Mouse (Mus musculus) heart, adult 2 months (tissue): Measurements from ENCODE around the gene Trappc10. TPM values are rescaled to one million over a fixed set of nuclear protein-coding genes. Genes with fewer than 3 reads are reported as not detected.
A peak's percentile ranks its signal among the peaks of the same experiment; 100 is the strongest.

ENCODE experiments used
- DNase-seq, 2 experiments: peaks; one replicate each; pipeline ENCODE4 v3.0.0; 2021
- H3K27ac ChIP-seq: fragments of 200-600 bp; 2 replicates; pipeline ENCODE4 v1.8.1; 2022
- H3K27me3 ChIP-seq: fragments of 200-500 bp; 2 replicates; pipeline ENCODE4 v1.6.1; 2012; ENCODE audit warnings: mild to moderate bottlenecking, low read length, inconsistent platforms, mixed read lengths; ENCODE audit not compliant: control insufficient read depth, insufficient read depth
- H3K36me3 ChIP-seq: fragments of 200-500 bp; 2 replicates; pipeline ENCODE4 v1.6.1; 2012; ENCODE audit warnings: low read length, inconsistent platforms; ENCODE audit not compliant: control insufficient read depth, insufficient read depth
- H3K4me1 ChIP-seq: fragments of 200-500 bp; 2 replicates; pipeline ENCODE4 v1.6.1; 2011; ENCODE audit warnings: low read length; ENCODE audit not compliant: control insufficient read depth, insufficient read depth
- H3K4me3 ChIP-seq: fragments of 200-600 bp; 2 replicates; pipeline ENCODE4 v1.8.1; 2022
- H3K79me2 ChIP-seq: fragments of 200-500 bp; replicated peaks from 2 replicates; pipeline ENCODE4 v1.6.1; 2012; ENCODE audit warnings: mild to moderate bottlenecking, inconsistent platforms, low read length, moderate library complexity, mixed read lengths; ENCODE audit not compliant: control insufficient read depth, insufficient read depth
- H3K9ac ChIP-seq: fragments of 200-500 bp; 2 replicates; pipeline ENCODE4 v1.6.1; 2012; ENCODE audit warnings: low read depth, mild to moderate bottlenecking, control low read depth, inconsistent platforms, low read length, mixed read lengths
- CTCF ChIP-seq: fragments of 200-600 bp; IDR thresholded peaks from 2 replicates; pipeline ENCODE4 v1.8.1; 2022; ENCODE audit warnings: antibody characterized with exemption, mild to moderate bottlenecking, moderate library complexity
- EP300 ChIP-seq: fragments of 200-500 bp; IDR thresholded peaks from 2 replicates; pipeline ENCODE4 v1.6.1; 2011; ENCODE audit warnings: low read depth, low read length, control low read depth; ENCODE audit not compliant: insufficient read depth
- POLR2A ChIP-seq: fragments of 200-500 bp; IDR thresholded peaks from 2 replicates; pipeline ENCODE4 v1.6.1; 2011; ENCODE audit warnings: mild to moderate bottlenecking, low read depth, low read length, control low read depth; ENCODE audit not compliant: insufficient read depth
- WGBS: fragments of 180-500 bp; shearing (Covaris S2); methylation state at CpG from one replicate; pipeline ENCODE4 v1.1.7; 2018; 5-methylcytosine and 5-hydroxymethylcytosine counted together
- intact Hi-C: fragments of 180-260 bp; cut with DNase I; formaldehyde crosslinking; loops from one replicate; pipeline ENCODE4 v1.15.1; 2025
- polyA plus RNA-seq: library from polyadenylated mRNA; depleted of rRNA; stranded (reverse); fragments of >200 nt; gene quantifications from 2 replicates; pipeline ENCODE4 v1.2.3, GENCODE M21; 2012
- total RNA-seq, 2 experiments: library from RNA; stranded (reverse); gene quantifications; 2 replicates each; pipeline ENCODE4 v1.2.3; 2021

The Trappc10 gene
- total and polyA plus RNA-seq, 3 experiments, result 37.4 to 52.9 (median 43.8) TPM

DNA sequence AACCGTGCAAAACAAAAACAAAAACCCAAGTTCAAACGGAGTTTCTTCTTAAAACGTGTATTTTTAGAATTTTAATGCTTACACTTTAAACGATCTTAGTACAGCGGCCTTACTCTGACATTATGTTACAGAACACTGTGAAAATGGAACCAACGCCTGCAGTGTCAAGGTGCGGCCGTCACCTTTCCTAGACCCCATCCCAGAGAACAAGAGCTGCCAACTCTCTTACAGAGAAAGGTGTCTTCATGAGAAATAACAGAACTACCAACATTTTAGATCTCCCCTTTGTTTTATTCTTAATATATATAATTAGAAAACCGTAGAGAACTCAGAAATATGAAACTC, 59.1 kb downstream of the Trappc10 start:
- intact Hi-C loops, result loop anchor here (5.0 to 10.0 kb wide), 2 partner anchors 209 to 227 kb away; partner anchors contain the start of gene Rrp1
- H3K4me3 ChIP-seq, result peak overlapping the region; percentile 75
- 9% methylated on average over 9 of the region's 9 CpGs for WGBS
- DNase-seq, result no peak
- H3K9ac ChIP-seq, result peak overlapping the region; percentile 27; the same call in 1 of the 2 replicates
- H3K4me1 ChIP-seq, result peaks cover 7% of the 10 kb centered on the region
- no peaks in the 10 kb centered on the region for H3K36me3 ChIP-seq
- H3K27ac ChIP-seq, result peak overlapping the region; percentile 83
- H3K27me3 ChIP-seq, result no peaks in the 10 kb centered on the region
- no peak for TF ChIP-seq POLR2A
- no peak for TF ChIP-seq CTCF
- no peak for TF ChIP-seq EP300
- no peaks in the 10 kb centered on the region for H3K79me2 ChIP-seq

DNA sequence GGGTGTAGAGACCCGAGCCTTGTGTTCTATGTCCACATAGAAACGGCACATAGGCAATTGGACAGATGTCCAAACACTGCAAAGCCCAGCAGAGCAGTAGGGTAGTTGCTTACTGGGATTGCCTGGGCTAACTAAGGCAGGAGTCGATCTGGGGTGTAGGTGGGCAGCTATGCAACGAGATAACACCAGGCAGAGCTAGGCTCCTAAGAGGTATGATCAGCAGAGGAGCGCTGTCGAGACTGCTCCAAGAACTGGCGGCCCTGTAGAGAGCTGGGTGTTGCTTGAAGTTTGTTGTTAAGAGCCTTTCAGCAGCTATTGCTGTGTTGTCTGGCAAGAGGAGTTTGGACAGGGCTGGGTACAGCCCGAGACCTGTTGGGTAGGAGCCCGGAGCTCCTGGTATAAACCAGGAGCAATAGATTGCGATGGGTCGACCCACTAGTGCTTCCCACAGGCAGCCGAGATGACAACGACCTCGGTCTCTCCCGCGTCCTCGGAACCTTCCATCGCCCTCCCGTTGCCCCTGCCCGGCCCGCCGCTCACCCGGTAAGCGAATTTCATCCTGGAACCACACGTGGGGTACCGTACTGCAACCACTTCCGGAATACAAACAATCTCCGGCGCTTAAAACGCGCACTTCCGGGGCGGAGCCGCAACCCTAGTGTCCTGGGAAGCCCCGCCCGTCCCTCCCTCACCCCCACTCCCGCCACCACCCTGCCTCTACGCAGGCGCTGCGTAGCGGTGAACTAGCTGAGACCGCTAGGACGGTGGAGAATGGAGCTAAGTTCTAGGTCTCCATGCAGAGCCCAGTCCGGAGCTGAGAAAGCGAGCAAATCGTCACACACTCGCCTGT, 59.7 kb downstream of the Trappc10 start, which contains the start of gene Pwp2:
Gene Pwp2 (minus strand): TSS at position 619 of the 850 bp plus-strand sequence.
- Histone ChIP-seq H3K36me3 (no peaks in the 10 kb centered on the region), H3K4me1 (peaks cover 7% of the 10 kb centered on the region), H3K27ac (peak within 1 kb of the TSS; percentile 83), H3K27me3 (no peaks in the 10 kb centered on the region), H3K4me3 (peak within 1 kb of the TSS; percentile 75), H3K79me2 (no peaks in the 10 kb centered on the region), H3K9ac (peak within 1 kb of the TSS; percentile 57)
- peak; percentile 72; the same call in 1 of the 2 replicates for TF ChIP-seq EP300
- TF ChIP-seq POLR2A, result peak; percentile 98
- peak; percentile 43 for TF ChIP-seq CTCF
- 2% methylated on average over 47 of the region's 47 CpGs for WGBS
- intact Hi-C loops, result loop anchor here (5.0 to 10.0 kb wide), 3 partner anchors 58 to 228 kb away; partner anchors contain the start of genes Rrp1 and Trappc10
- DNase-seq, result peak; percentile 92

- peaks cover 7% of the 10 kb centered on the region for H3K4me1 ChIP-seq
- H3K27ac ChIP-seq, result no peak overlapping the region
- 64% methylated on average over 3 of the region's 3 CpGs for WGBS
- intact Hi-C loops, result loop anchor here (5.0 to 10.0 kb wide), 2 partner anchors 59 to 211 kb away; partner anchors contain the start of gene Trappc10
- no peak overlapping the region for H3K4me3 ChIP-seq
- DNase-seq, result no peak
- no peak overlapping the region for H3K9ac ChIP-seq
- TF ChIP-seq EP300, result no peak
- no peak for TF ChIP-seq POLR2A
- TF ChIP-seq CTCF, result no peak
- H3K27me3 ChIP-seq, result no peaks in the 10 kb centered on the region
- H3K36me3 ChIP-seq, result no peaks in the 10 kb centered on the region
- no peaks in the 10 kb centered on the region for H3K79me2 ChIP-seq
These were observed 60.9 kb downstream of the Trappc10 start for GRCm38 (mm10) chr10:78183577-78183976.

- no peak for DNase-seq
- WGBS, result 94% methylated on average over 17 of the region's 17 CpGs
These were observed 62.1 kb downstream of the Trappc10 start for GRCm38 (mm10) chr10:78182321-78182720.

GRCm38 (mm10) chr10:78174474-78174873, 70.0 kb downstream of the Trappc10 start:
- intact Hi-C loops, result no loop called here
- TF ChIP-seq POLR2A (no peak), EP300 (no peak), CTCF (no peak)
- H3K79me2 ChIP-seq, result no peaks in the 10 kb centered on the region
- 95% methylated on average over 5 of the region's 5 CpGs for WGBS
- H3K9ac ChIP-seq, result no peak overlapping the region
- H3K27me3 ChIP-seq, result no peaks in the 10 kb centered on the region
- H3K4me1 ChIP-seq, result peaks cover 1% of the 10 kb centered on the region
- no peaks in the 10 kb centered on the region for H3K36me3 ChIP-seq
- no peak overlapping the region for H3K4me3 ChIP-seq
- H3K27ac ChIP-seq, result no peak overlapping the region
- no peak for DNase-seq

More at GRCm38 (mm10) chr10:78182321-78182720, 62.1 kb downstream of the Trappc10 start:
- no peak overlapping the region for H3K4me3 ChIP-seq
- TF ChIP-seq CTCF, result no peak
- TF ChIP-seq POLR2A, result no peak
- no peak for TF ChIP-seq EP300
- H3K79me2 ChIP-seq, result no peaks in the 10 kb centered on the region
- H3K27me3 ChIP-seq, result no peaks in the 10 kb centered on the region
- no peak overlapping the region for H3K27ac ChIP-seq
- intact Hi-C loops, result loop anchor here (5.0 to 10.0 kb wide), 2 partner anchors 60 to 212 kb away; partner anchors contain the start of gene Trappc10
- no peak overlapping the region for H3K9ac ChIP-seq
- peaks cover 7% of the 10 kb centered on the region for H3K4me1 ChIP-seq
- H3K36me3 ChIP-seq, result no peaks in the 10 kb centered on the region

- H3K27ac ChIP-seq, result no peak overlapping the region
- 81% methylated on average over 9 of the region's 9 CpGs for WGBS
- no peaks in the 10 kb centered on the region for H3K27me3 ChIP-seq
- H3K4me3 ChIP-seq, result no peak overlapping the region
- intact Hi-C loops, result no loop called here
- H3K4me1 ChIP-seq, result peaks cover 8% of the 10 kb centered on the region
- no peak overlapping the region for H3K9ac ChIP-seq
- DNase-seq, result no peak
- H3K79me2 ChIP-seq, result no peaks in the 10 kb centered on the region
- TF ChIP-seq CTCF, result no peak
- no peak for TF ChIP-seq POLR2A
- TF ChIP-seq EP300, result no peak
- H3K36me3 ChIP-seq, result no peaks in the 10 kb centered on the region
These were observed 72.9 kb downstream of the Trappc10 start for GRCm38 (mm10) chr10:78171581-78171980.
